Mouse (Mus musculus) myocyte (in vitro differentiated cells): ENCODE results near the gene Mrtfa. TPM values are rescaled to one million over a fixed set of nuclear protein-coding genes. Genes with fewer than 3 reads are reported as not detected.

Source experiments
- H3K27me3 ChIP-seq: one replicate; pipeline ENCODE4 v1.6.1; 2011; ENCODE audit not compliant: control insufficient read depth, insufficient read depth, insufficient read length
- H3K36me3 ChIP-seq: one replicate; pipeline ENCODE4 v1.6.1; 2011; ENCODE audit not compliant: control insufficient read depth, insufficient read depth
- H3K4me2 ChIP-seq: one replicate; pipeline ENCODE4 v1.6.1; 2011; ENCODE audit warnings: low read depth, control low read depth
- H3K4me3 ChIP-seq: one replicate; pipeline ENCODE4 v1.5.1; 2011; ENCODE audit warnings: mild to moderate bottlenecking, control low read depth, moderate library complexity
- H3K79me2 ChIP-seq: one replicate; pipeline ENCODE4 v1.6.1; 2011; ENCODE audit not compliant: control insufficient read depth, insufficient read depth
- H3ac ChIP-seq: one replicate; pipeline ENCODE4 v1.6.1; 2011; ENCODE audit not compliant: control insufficient read depth, insufficient read length
- CEBPB ChIP-seq: IDR thresholded peaks from 2 replicates; pipeline ENCODE4 v1.6.1; 2011; ENCODE audit warnings: mild to moderate bottlenecking, moderate library complexity; ENCODE audit not compliant: poor library complexity, insufficient read depth, severe bottlenecking
- E2F4 ChIP-seq: IDR thresholded peaks from one replicate; pipeline ENCODE4 v1.6.1; 2011; ENCODE audit warnings: mild to moderate bottlenecking, control low read depth, moderate library complexity; ENCODE audit not compliant: insufficient read depth
- MAX ChIP-seq: IDR thresholded peaks from one replicate; pipeline ENCODE4 v1.6.1; 2011; ENCODE audit warnings: low read depth, mild to moderate bottlenecking, control low read depth
- MYOD1 ChIP-seq, 3 experiments: IDR thresholded peaks; one replicate each; pipeline ENCODE4 v1.6.1; 2011; ENCODE audit warnings: control low read depth in 2 of 3, low read depth in 2 of 3, mild to moderate bottlenecking in 2 of 3, moderate library complexity in 1 of 3; ENCODE audit not compliant: insufficient read length in 2 of 3, control insufficient read depth in 1 of 3
- MYOG ChIP-seq, 3 experiments: IDR thresholded peaks; one replicate each; pipeline ENCODE4 v1.6.1; 2011; ENCODE audit warnings: control low read depth in 2 of 3, low read depth in 2 of 3, mild to moderate bottlenecking in 2 of 3; ENCODE audit not compliant: insufficient read length in 2 of 3, control insufficient read depth in 1 of 3, insufficient read depth in 1 of 3
- POLR2A ChIP-seq: IDR thresholded peaks from one replicate; pipeline ENCODE4 v1.6.1; 2011; ENCODE audit warnings: low read depth, mild to moderate bottlenecking, control low read depth, moderate library complexity; ENCODE audit not compliant: insufficient read length
- POLR2AphosphoS2 ChIP-seq: IDR thresholded peaks from one replicate; pipeline ENCODE4 v1.6.1; 2011; ENCODE audit warnings: low read depth, control low read depth; ENCODE audit not compliant: insufficient read length
- REST ChIP-seq: IDR thresholded peaks from one replicate; pipeline ENCODE4 v1.6.1; 2011; ENCODE audit warnings: mild to moderate bottlenecking, control low read depth, moderate library complexity; ENCODE audit not compliant: insufficient read depth, insufficient read length
- SRF ChIP-seq: IDR thresholded peaks from one replicate; pipeline ENCODE4 v1.6.1; 2011; ENCODE audit warnings: low read depth; ENCODE audit not compliant: control insufficient read depth, insufficient read length
- TCF12 ChIP-seq: IDR thresholded peaks from one replicate; pipeline ENCODE4 v1.6.1; 2011; ENCODE audit warnings: mild to moderate bottlenecking, control low read depth; ENCODE audit not compliant: poor library complexity, insufficient read depth, severe bottlenecking
- TCF3 ChIP-seq: IDR thresholded peaks from one replicate; pipeline ENCODE4 v1.6.1; 2011; ENCODE audit warnings: low read depth, control low read depth; ENCODE audit not compliant: insufficient read length
- USF1 ChIP-seq: IDR thresholded peaks from one replicate; pipeline ENCODE4 v1.6.1; 2011; ENCODE audit warnings: low read depth, mild to moderate bottlenecking, control low read depth, moderate library complexity
- polyA plus RNA-seq: library from polyadenylated mRNA; unstranded; fragments of >200 nt; fragmentation: generic; extraction: Trizol; gene quantifications from one replicate; pipeline ENCODE4 v1.2.1, GENCODE M21; 2012; ENCODE audit warnings: missing spikeins

Mrtfa gene
- polyA plus RNA-seq, 1 experiment = 36.0 TPM

DNA sequence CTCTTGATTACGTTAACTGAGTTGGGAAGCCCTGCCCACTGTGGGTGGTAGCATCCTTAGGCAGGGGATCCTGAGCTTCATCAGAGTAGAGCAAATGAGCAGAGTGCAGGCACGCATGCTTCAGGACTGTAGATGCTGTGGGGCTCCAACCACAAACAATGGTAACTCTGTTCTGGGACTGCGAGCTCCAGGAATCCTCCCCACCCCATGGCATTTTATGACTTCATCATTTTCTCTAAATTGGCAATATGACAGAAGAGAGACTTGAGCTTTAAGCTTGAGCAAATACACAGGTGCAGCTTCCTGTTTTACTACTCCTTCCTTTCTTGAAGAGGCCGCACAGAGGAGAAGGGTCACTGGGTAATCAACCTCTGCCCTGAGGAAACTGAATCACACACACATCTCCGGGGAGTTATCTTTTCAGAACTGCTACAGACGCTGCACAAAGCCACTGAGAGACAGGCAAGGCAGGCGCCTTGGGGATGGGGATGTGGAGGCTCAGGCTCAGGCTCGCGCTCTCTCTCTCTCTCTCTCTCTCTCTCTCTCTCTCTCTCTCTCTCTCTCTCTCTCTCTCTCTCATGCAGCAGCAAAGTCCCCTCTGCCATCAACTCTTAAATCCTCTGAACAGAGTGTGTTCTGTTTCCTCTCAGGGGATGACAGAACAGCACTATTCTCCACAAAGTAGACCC lies 157.5 kb downstream of the Mrtfa start:
- Histone ChIP-seq H3K27me3 (no peaks in the 10 kb centered on the region), H3K79me2 (peaks cover 59% of the 10 kb centered on the region), H3K4me2 (peak overlapping the region; percentile 5), H3K36me3 (no peaks in the 10 kb centered on the region), H3ac (no peak overlapping the region), H3K4me3 (no peak overlapping the region)
- no peak for TF ChIP-seq E2F4
- no peak for TF ChIP-seq POLR2AphosphoS2
- TF ChIP-seq TCF3 = no peak
- no peak for TF ChIP-seq REST
- no peak for TF ChIP-seq MYOG (IDR thresholded peaks at IDR 0.05; ENCODE audit: control insufficient read depth in 1 of 3, insufficient read depth in 1 of 3, insufficient read length in 2 of 3, low read depth in 2 of 3)
- no peak for TF ChIP-seq SRF
- no peak for TF ChIP-seq POLR2A
- TF ChIP-seq MAX = no peak
- TF ChIP-seq USF1 = no peak
- no peak for TF ChIP-seq CEBPB
- no peak for TF ChIP-seq MYOD1 (IDR thresholded peaks at IDR 0.05; ENCODE audit: control insufficient read depth in 1 of 3, insufficient read length in 2 of 3, low read depth in 2 of 3)
- TF ChIP-seq TCF12 = no peak

DNA sequence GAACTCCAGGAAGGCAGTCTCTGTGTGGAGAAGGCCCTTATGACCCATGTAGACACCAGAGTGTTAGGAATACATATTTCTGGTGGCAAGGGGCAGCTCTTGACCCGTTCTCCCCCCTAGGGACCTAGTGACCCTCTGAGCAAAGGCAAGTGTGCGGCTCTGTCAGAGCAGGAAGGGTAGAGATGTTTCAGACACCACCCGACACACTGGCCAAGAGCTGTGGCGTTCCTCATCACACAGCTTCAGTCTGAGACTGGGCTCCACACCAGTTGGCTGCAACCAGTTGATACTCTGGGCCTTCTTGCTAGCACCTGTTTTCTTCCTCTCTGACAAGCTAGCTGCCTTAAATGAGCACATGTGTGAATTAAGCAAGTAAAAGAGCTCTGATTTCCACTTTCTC lies 158.9 kb downstream of the Mrtfa start:
- Histone ChIP-seq H3ac (no peak overlapping the region), H3K4me2 (no peak overlapping the region), H3K27me3 (no peaks in the 10 kb centered on the region), H3K36me3 (no peaks in the 10 kb centered on the region), H3K4me3 (no peak overlapping the region), H3K79me2 (peaks cover 54% of the 10 kb centered on the region)
- TF ChIP-seq MYOG (IDR thresholded peaks at IDR 0.05; ENCODE audit: control insufficient read depth in 1 of 3, insufficient read depth in 1 of 3, insufficient read length in 2 of 3, low read depth in 2 of 3) (peak; percentile 16 to 79 (median 44)), MYOD1 (IDR thresholded peaks at IDR 0.05; ENCODE audit: control insufficient read depth in 1 of 3, insufficient read length in 2 of 3, low read depth in 2 of 3) (peak; percentile 9 to 73 (median 67)), MAX (no peak)

DNA sequence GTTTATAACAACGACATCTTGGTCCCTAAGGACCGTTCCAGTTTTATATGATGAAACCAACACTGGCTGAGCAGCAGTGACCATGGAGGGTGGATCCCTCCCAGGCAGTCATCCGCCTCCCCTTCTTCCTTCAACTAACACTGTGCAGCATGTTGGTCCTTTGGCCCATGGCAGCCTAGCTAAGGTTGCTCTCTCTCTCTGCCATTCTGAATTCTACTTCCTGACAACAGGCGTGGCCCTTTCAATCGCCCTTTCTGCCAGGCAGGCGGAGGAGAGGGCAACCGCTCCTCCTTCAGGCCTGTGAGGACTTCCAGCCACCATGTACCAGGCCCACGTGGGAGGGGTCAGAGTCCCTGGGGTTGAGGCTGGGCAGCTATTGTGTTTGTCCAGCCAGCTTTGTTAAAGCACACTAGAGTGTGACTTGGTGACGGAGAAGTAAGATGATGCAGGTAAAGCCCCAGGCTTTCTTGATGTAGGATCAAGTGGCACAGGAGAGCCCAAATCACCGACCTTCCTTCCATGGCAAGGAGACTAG lies 159.6 kb downstream of the Mrtfa start:
- Histone ChIP-seq H3K27me3 (no peaks in the 10 kb centered on the region), H3ac (no peak overlapping the region), H3K79me2 (peaks cover 55% of the 10 kb centered on the region), H3K36me3 (no peaks in the 10 kb centered on the region), H3K4me2 (no peak overlapping the region), H3K4me3 (no peak overlapping the region)
- TF ChIP-seq POLR2A (peak; percentile 13), TCF3 (no peak)

DNA sequence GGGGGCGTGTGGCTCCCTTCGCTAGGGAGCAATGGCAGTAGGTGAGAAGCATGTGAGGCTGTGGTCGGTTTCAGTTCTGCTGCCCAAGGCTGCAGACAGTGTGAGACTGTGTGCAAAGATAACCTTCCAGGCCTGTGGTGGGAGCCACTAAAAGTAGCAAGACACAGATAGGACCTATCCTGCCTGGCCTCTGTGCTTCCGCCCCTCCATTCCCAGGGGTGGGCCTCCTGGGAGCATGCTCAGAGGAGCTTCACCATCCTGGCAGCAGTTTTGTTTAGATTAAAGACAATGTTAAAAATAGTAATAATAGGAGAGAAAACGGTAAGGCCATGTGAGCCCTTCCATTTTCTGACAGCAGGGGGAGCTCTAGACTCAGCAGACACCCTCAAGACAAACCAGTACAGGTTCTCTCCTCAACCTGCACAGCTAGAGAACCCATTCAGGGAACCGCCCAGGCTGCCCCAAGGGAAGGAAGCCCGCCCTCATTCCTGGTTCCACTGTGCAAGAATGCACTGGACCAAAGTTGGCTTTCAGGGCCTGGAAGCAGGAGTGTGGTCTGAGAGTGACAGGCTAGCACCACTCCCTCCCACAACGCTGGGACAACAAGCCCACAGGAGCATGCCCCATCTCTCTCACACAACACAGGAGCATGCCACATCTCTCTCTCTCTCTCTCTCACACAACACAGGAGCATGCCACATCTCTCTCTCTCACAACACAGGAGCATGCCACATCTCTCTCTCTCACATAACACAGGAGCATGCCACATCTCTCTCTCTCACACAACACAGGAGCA lies 163.0 kb downstream of the Mrtfa start:
- no peak overlapping the region for H3K4me3 ChIP-seq
- H3K27me3 ChIP-seq = no peaks in the 10 kb centered on the region
- H3K79me2 ChIP-seq = peaks cover 27% of the 10 kb centered on the region
- TF ChIP-seq MYOD1 (IDR thresholded peaks at IDR 0.05; ENCODE audit: control insufficient read depth in 1 of 3, insufficient read length in 2 of 3, low read depth in 2 of 3) (peak in 1 of 3 experiments; percentile 20), MYOG (IDR thresholded peaks at IDR 0.05; ENCODE audit: control insufficient read depth in 1 of 3, insufficient read depth in 1 of 3, insufficient read length in 2 of 3, low read depth in 2 of 3) (no peak)
- H3ac ChIP-seq = no peak overlapping the region
- no peak overlapping the region for H3K4me2 ChIP-seq
- peaks cover 2% of the 10 kb centered on the region for H3K36me3 ChIP-seq

DNA sequence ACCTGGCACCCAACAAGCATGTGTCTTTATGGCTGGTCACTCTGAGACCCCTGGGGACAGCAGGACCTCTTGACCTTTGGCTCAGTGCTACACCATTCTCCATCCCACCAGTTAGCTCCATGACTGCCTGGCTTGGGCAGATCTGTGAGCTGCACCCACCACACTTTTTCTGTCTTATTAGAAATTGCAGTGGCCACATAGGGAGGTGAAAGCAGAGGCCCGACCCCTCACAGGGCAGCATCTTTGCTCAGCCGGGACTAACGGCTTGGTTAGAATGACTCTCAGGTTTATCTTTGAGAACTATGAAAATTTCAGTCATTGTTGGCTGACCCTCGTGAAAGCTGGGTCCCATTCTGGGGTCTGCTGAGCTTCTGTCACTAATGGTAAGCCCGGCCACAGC lies 163.7 kb downstream of the Mrtfa start:
- no peak overlapping the region for H3K4me3 ChIP-seq
- peaks cover 23% of the 10 kb centered on the region for H3K79me2 ChIP-seq
- TF ChIP-seq E2F4 (no peak), MAX (no peak), TCF12 (no peak), POLR2AphosphoS2 (no peak), MYOD1 (IDR thresholded peaks at IDR 0.05; ENCODE audit: control insufficient read depth in 1 of 3, insufficient read length in 2 of 3, low read depth in 2 of 3) (no peak), MYOG (IDR thresholded peaks at IDR 0.05; ENCODE audit: control insufficient read depth in 1 of 3, insufficient read depth in 1 of 3, insufficient read length in 2 of 3, low read depth in 2 of 3) (no peak), SRF (no peak), USF1 (no peak), TCF3 (no peak), POLR2A (no peak), CEBPB (no peak)
- H3K27me3 ChIP-seq = no peaks in the 10 kb centered on the region
- H3K4me2 ChIP-seq = no peak overlapping the region
- peaks cover 8% of the 10 kb centered on the region for H3K36me3 ChIP-seq
- no peak overlapping the region for H3ac ChIP-seq
